Mouse (Mus musculus) liver, embryonic 11.5 days (tissue): ENCODE data around the gene Rragc. TPM values are rescaled to one million over a fixed set of nuclear protein-coding genes. Genes with fewer than 3 reads are reported as not detected.

Source experiments
- ATAC-seq: fragments of 200-750 bp; cut with Nextera tagmentation; replicated peaks from 2 replicates; pipeline ENCODE4 v1.8.0; 2017; ENCODE audit warnings: moderate number of reproducible peaks, mild to moderate bottlenecking, moderate TSS enrichment, moderate library complexity; ENCODE audit not compliant: low FRiP score
- DNase-seq: peaks from one replicate; pipeline ENCODE4 v3.0.0-alpha.2; 2017; ENCODE audit warnings: low spot score
- H3K27ac ChIP-seq: fragments of 300-500 bp; sonication (generic); 2 replicates; pipeline ENCODE4 v1.5.1; 2014; ENCODE audit warnings: mild to moderate bottlenecking, low read depth, low read length, control low read depth
- H3K27me3 ChIP-seq: fragments of 300-500 bp; sonication (generic); replicated peaks from 2 replicates; pipeline ENCODE4 v1.6.1; 2014; ENCODE audit warnings: low read length, mixed read lengths; ENCODE audit not compliant: control insufficient read depth, insufficient read depth
- H3K36me3 ChIP-seq: fragments of 300-500 bp; sonication (generic); 2 replicates; pipeline ENCODE4 v1.6.1; 2014; ENCODE audit warnings: mild to moderate bottlenecking, low read length, moderate library complexity, mixed read lengths; ENCODE audit not compliant: control insufficient read depth, insufficient read depth
- H3K4me1 ChIP-seq: fragments of 300-500 bp; sonication (generic); replicated peaks from 2 replicates; pipeline ENCODE4 v1.6.1; 2014; ENCODE audit warnings: low read length, mixed read lengths; ENCODE audit not compliant: control insufficient read depth, insufficient read depth
- H3K4me2 ChIP-seq: fragments of 300-500 bp; sonication (generic); 2 replicates; pipeline ENCODE4 v1.6.1; 2014; ENCODE audit warnings: mild to moderate bottlenecking, control low read depth, moderate library complexity
- H3K4me3 ChIP-seq: fragments of 300-500 bp; sonication (generic); 2 replicates; pipeline ENCODE4 v1.5.1; 2014; ENCODE audit warnings: low read depth, low read length, control low read depth
- H3K9ac ChIP-seq: fragments of 300-500 bp; sonication (generic); 2 replicates; pipeline ENCODE4 v1.6.1; 2014; ENCODE audit warnings: low read depth, low read length, control low read depth
- H3K9me3 ChIP-seq: fragments of 300-500 bp; sonication (generic); 2 replicates; pipeline ENCODE4 v1.6.1; 2016; ENCODE audit warnings: low read length, inconsistent platforms, mixed read lengths; ENCODE audit not compliant: control insufficient read depth
- WGBS: fragments of 180-500 bp; shearing (Covaris S2); extraction: QIAGEN DNeasy Blood & Tissue Kit; methylation state at CpG from one replicate; pipeline ENCODE4 v1.1.7; 2014; 5-methylcytosine and 5-hydroxymethylcytosine counted together
- polyA plus RNA-seq: library from polyadenylated mRNA; unstranded; fragments of >200 nt; fragmentation: Nextera tagmentation; extraction: Ambion mirVana; gene quantifications from 2 replicates; pipeline ENCODE4 v1.2.1, GENCODE M21; 2014

The Rragc gene
- polyA plus RNA-seq, 1 experiment from 2014 or later: 37.8 TPM

- no peaks in the 10 kb centered on the region for H3K36me3 ChIP-seq
- H3K4me3 ChIP-seq: no peak overlapping the region
- H3K27me3 ChIP-seq: peaks cover 18% of the 10 kb centered on the region
- no peaks in the 10 kb centered on the region; the same call in 1 of the 2 replicates for H3K4me1 ChIP-seq
- no peak overlapping the region for H3K27ac ChIP-seq
- DNase-seq: no peak
- 62% methylated on average over 4 of the region's 4 CpGs for WGBS
- H3K9ac ChIP-seq: no peak overlapping the region
- no peaks in the 10 kb centered on the region for H3K9me3 ChIP-seq
- ATAC-seq: no peak
- H3K4me2 ChIP-seq: no peak overlapping the region
These were observed 43.7 kb downstream of the Rragc start for GRCm38 (mm10) chr4:123960955-123961354.

GRCm38 (mm10) chr4:123962721-123963120, 45.5 kb downstream of the Rragc start:
- no peak overlapping the region for H3K27ac ChIP-seq
- no peaks in the 10 kb centered on the region for H3K4me1 ChIP-seq
- H3K9me3 ChIP-seq: no peaks in the 10 kb centered on the region
- no peak overlapping the region for H3K9ac ChIP-seq
- DNase-seq: no peak
- ATAC-seq: no peak
- no peaks in the 10 kb centered on the region for H3K36me3 ChIP-seq
- 67% methylated on average over 9 of the region's 9 CpGs for WGBS
- peaks cover 3% of the 10 kb centered on the region; the same call in 1 of the 2 replicates for H3K27me3 ChIP-seq
- H3K4me3 ChIP-seq: no peak overlapping the region
- H3K4me2 ChIP-seq: no peak overlapping the region

GRCm38 (mm10) chr4:123968663-123969321, 51.5 kb downstream of the Rragc start:
- H3K9me3 ChIP-seq: no peaks in the 10 kb centered on the region
- no peak overlapping the region for H3K27ac ChIP-seq
- no peak overlapping the region for H3K9ac ChIP-seq
- ATAC-seq (no peak), DNase-seq (no peak)
- no peak overlapping the region for H3K4me3 ChIP-seq
- no peak overlapping the region for H3K4me2 ChIP-seq
- 67% methylated on average over 8 of the region's 8 CpGs for WGBS
- H3K27me3 ChIP-seq: peaks cover 9% of the 10 kb centered on the region
- no peaks in the 10 kb centered on the region for H3K36me3 ChIP-seq
- H3K4me1 ChIP-seq: no peaks in the 10 kb centered on the region; the same call in 1 of the 2 replicates

DNA sequence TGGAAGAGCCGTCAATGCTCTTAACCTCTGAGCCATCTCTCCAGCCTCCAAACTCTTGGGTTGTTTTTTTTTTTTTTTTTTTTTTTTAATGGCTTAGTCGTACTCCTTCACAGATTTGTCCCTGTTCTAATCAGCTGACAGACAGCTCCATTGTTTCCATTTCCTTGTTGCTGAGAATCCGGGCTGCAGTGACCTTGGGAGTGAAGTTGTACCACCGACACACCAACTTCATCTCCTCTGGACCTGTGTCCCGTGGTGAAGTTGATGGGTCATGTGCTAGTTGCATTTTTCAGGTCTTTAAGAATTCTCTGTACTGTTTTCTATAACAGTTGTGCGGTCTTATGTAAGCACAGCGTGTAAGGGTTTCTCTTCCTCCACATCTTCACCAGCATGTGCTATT, 52.2 kb downstream of the Rragc start:
- 62% methylated on average over 7 of the region's 7 CpGs for WGBS
- Histone ChIP-seq H3K9ac (no peak overlapping the region), H3K27me3 (peaks cover 9% of the 10 kb centered on the region), H3K27ac (no peak overlapping the region), H3K36me3 (no peaks in the 10 kb centered on the region), H3K4me2 (no peak overlapping the region), H3K4me3 (no peak overlapping the region), H3K4me1 (no peaks in the 10 kb centered on the region; the same call in 1 of the 2 replicates), H3K9me3 (no peaks in the 10 kb centered on the region)
- ATAC-seq: no peak
- DNase-seq: no peak

DNA sequence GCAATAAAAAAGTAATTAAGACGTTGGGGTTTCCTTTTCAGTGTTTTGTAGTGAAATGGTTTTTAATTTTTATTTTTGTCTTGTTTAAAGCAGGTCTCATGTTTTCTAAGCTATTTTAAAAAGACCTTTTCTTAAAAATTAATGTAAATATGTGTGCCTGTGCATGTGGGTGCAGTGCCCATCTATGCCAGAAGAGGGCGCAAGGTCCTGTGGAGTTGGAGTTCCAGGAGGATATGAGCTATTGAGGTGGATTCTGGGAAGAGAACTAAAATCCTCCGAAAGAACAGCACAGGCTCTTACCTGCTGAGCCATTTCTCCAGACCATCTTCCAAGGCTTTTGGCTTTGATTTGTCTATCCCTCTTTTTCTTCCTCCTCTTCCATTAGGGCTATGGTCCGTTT, 53.8 kb downstream of the Rragc start:
- no peak overlapping the region for H3K9ac ChIP-seq
- H3K27ac ChIP-seq: no peak overlapping the region
- DNase-seq: no peak
- H3K9me3 ChIP-seq: no peaks in the 10 kb centered on the region
- H3K27me3 ChIP-seq: peaks cover 9% of the 10 kb centered on the region
- no peak overlapping the region for H3K4me2 ChIP-seq
- H3K36me3 ChIP-seq: no peaks in the 10 kb centered on the region
- no peak overlapping the region for H3K4me3 ChIP-seq
- no peaks in the 10 kb centered on the region; the same call in 1 of the 2 replicates for H3K4me1 ChIP-seq
- ATAC-seq: no peak
- WGBS: 76% methylated on average over 4 of the region's 4 CpGs

DNA sequence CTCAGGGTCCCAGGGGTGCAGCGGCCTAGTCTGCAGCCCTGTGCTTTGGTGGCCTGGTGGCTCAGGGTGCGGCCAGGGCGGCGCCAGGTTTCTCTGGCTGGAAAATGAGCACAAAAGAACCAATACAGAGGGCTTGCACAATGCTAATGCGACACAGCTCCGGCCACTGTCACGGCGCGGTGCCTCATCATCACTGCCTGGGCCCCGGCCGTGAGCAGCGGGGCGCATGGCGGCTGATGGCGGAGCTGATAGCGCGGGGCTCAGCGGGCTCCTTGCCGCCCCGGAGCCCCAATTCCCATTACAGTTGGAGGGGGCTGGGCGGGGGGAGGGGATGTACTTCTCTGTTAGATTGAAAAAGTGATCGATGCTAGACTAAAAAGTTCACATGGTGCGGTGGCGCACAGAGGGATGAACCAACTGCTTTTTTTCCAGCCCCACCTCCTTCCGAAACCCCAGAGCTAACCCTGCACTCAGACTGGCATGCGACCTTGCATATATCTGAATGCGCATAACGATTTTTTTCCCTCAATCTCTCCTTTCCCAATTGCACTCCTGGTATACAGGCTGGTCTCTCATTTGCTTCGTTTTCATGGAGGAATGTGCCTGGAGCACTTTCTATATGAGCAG, 55.3 kb downstream of the Rragc start:
- Histone ChIP-seq H3K9ac (no peak overlapping the region), H3K27ac (no peak overlapping the region), H3K4me1 (no peaks in the 10 kb centered on the region; the same call in 1 of the 2 replicates), H3K4me3 (0 out of 2 replicates have a peak overlapping the region, but pooled peaks have one; percentile 17), H3K27me3 (peaks cover 9% of the 10 kb centered on the region), H3K9me3 (no peaks in the 10 kb centered on the region), H3K36me3 (no peaks in the 10 kb centered on the region), H3K4me2 (peak overlapping the region; percentile 53)
- DNase-seq (no peak), ATAC-seq (peak; percentile 29; the same call in 1 of the 2 replicates)
- 15% methylated on average over 27 of the region's 29 CpGs for WGBS

- Histone ChIP-seq H3K4me1 (no peaks in the 10 kb centered on the region), H3K27me3 (no peaks in the 10 kb centered on the region), H3K36me3 (no peaks in the 10 kb centered on the region), H3K27ac (no peak overlapping the region), H3K4me2 (no peak overlapping the region), H3K4me3 (no peak overlapping the region), H3K9me3 (no peaks in the 10 kb centered on the region), H3K9ac (no peak overlapping the region)
- ATAC-seq (no peak), DNase-seq (no peak)
- 75% methylated on average over 5 of the region's 5 CpGs for WGBS
These were observed 64.9 kb downstream of the Rragc start for GRCm38 (mm10) chr4:123982105-123982504.
